Mouse (Mus musculus) hindbrain, embryonic 15.5 days (tissue): ENCODE results near the gene Nup50. TPM values are rescaled to one million over a fixed set of nuclear protein-coding genes. Genes with fewer than 3 reads are reported as not detected.
"Not testable (repeated sequence)": the region's sequence is repeated elsewhere in the genome, so short reads cannot be mapped to it uniquely, and the experiment has no call there.

ENCODE experiments used
- ATAC-seq: fragments of 200-750 bp; cut with Nextera tagmentation; 2 replicates; pipeline ENCODE4 v1.8.0; 2017; ENCODE audit warnings: low read depth, moderate number of reproducible peaks, moderate TSS enrichment; ENCODE audit not compliant: low FRiP score
- H3K27ac ChIP-seq: fragments of 300-500 bp; sonication (generic); replicated peaks from 2 replicates; pipeline ENCODE4 v1.5.1; 2015; ENCODE audit warnings: mild to moderate bottlenecking, inconsistent platforms
- H3K27me3 ChIP-seq: fragments of 300-500 bp; sonication (generic); 2 replicates; pipeline ENCODE4 v1.6.1; 2015; ENCODE audit warnings: control low read depth, inconsistent platforms
- H3K36me3 ChIP-seq: fragments of 300-500 bp; sonication (generic); 2 replicates; pipeline ENCODE4 v1.6.1; 2015; ENCODE audit warnings: control low read depth, inconsistent platforms
- H3K4me1 ChIP-seq: fragments of 300-500 bp; sonication (generic); replicated peaks from 2 replicates; pipeline ENCODE4 v1.6.1; 2015; ENCODE audit warnings: control low read depth, inconsistent platforms
- H3K4me2 ChIP-seq: fragments of 300-500 bp; sonication (generic); 2 replicates; pipeline ENCODE4 v1.6.1; 2015; ENCODE audit warnings: moderate library complexity, mild to moderate bottlenecking, inconsistent platforms
- H3K4me3 ChIP-seq: fragments of 300-500 bp; sonication (generic); 2 replicates; pipeline ENCODE4 v1.5.1; 2015; ENCODE audit warnings: mild to moderate bottlenecking, inconsistent platforms
- H3K9ac ChIP-seq: fragments of 300-500 bp; sonication (generic); 2 replicates; pipeline ENCODE4 v1.6.1; 2015; ENCODE audit warnings: inconsistent platforms
- H3K9me3 ChIP-seq: fragments of 300-500 bp; sonication (generic); 2 replicates; pipeline ENCODE4 v1.6.1; 2016; ENCODE audit warnings: control low read depth, inconsistent platforms
- WGBS: fragments of 180-500 bp; shearing (Covaris S2); methylation state at CpG from one replicate; pipeline ENCODE4 v1.1.7; 2015; 5-methylcytosine and 5-hydroxymethylcytosine counted together
- polyA plus RNA-seq: library from polyadenylated mRNA; unstranded; fragments of >200 nt; fragmentation: Nextera tagmentation; extraction: Ambion mirVana; gene quantifications from 2 replicates; pipeline ENCODE4 v1.2.1, GENCODE M21; 2015

The Nup50 gene
- 25.2 and 25.5 TPM in 2 replicates for polyA plus RNA-seq

DNA sequence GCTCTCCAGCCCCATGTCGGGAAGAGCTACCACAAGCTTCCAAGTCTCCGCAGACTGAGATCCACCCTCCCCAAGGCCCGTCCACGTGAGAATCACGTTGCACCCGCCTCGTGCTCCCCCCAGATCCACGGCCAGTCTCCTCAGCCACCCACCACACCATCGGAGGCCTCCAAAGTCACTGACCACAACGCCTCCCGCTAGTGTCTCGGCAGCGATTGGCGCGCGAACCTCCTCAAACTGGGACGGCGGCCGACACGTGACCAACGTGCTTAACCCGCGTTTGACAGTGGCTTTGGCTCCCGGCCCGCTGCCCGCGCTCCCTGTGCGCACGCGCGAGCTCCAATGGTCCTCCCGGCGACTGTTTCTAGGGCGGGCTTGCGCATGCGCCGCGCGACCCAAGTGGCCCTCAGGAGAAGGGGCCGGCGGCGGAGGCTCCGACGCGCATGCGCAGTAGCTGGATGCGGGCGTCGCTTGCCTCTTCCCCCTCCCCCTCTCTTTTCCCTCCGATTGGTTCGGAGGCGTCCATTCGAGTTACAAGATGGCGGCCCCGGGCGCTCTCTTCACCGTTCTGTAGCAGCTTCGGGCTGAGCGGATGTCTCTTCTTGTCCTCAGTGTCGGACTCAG lies at the start of gene Nup50:
Gene Nup50, plus strand, starts transcription at position 528 of the 624 bp plus-strand sequence.
- H3K4me2 ChIP-seq: peak within 1 kb of the TSS; percentile 97
- H3K36me3 ChIP-seq: peaks cover 8% of the 10 kb centered on the region
- peaks cover 35% of the 10 kb centered on the region for H3K4me1 ChIP-seq
- peak within 1 kb of the TSS; percentile 77 for H3K9ac ChIP-seq
- peak within 1 kb of the TSS; percentile 92 for H3K27ac ChIP-seq
- WGBS: under 1% methylated on average over 60 of the region's 60 CpGs
- H3K9me3 ChIP-seq: no peaks in the 10 kb centered on the region
- H3K4me3 ChIP-seq: peak within 1 kb of the TSS; percentile 74
- peak; percentile 93 for ATAC-seq
- H3K27me3 ChIP-seq: no peaks in the 10 kb centered on the region

DNA sequence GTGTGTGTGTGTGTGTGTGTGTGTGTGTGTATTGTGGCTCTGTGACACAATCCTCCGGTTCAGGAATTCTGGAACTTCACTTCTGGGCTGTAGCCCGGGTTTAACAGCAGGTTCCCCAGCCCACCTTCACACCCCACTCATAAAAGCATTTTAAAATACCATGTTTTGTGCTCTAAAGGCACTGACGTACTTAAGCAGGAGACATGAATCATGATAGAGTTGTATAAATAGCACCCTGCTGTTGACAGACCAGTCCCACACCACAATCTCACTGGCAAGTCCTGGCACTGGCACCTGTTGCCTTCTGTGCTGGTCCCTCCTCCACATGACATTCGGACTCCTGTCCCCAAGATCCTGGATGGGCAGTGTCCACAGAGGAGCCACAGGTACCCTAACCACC lies 49.3 kb upstream of the Nup50 start:
- ATAC-seq: no peak

GRCm38 (mm10) chr15:84877029-84877815 lies 46.0 kb upstream of the Nup50 start:
- ATAC-seq: no peak
- WGBS: 87% methylated on average over 12 of the region's 12 CpGs
- Histone ChIP-seq H3K4me2 (no peak overlapping the region), H3K9me3 (no peaks in the 10 kb centered on the region), H3K27ac (no peak overlapping the region), H3K4me1 (no peaks in the 10 kb centered on the region), H3K36me3 (no peaks in the 10 kb centered on the region), H3K4me3 (no peak overlapping the region), H3K9ac (no peak overlapping the region), H3K27me3 (no peaks in the 10 kb centered on the region)

More for the DNA sequence above, 49.3 kb upstream of the Nup50 start:
- Histone ChIP-seq H3K9me3 (no peaks in the 10 kb centered on the region), H3K36me3 (no peaks in the 10 kb centered on the region), H3K27ac (no peak overlapping the region), H3K4me3 (no peak overlapping the region), H3K4me1 (no peaks in the 10 kb centered on the region), H3K27me3 (no peaks in the 10 kb centered on the region), H3K9ac (no peak overlapping the region), H3K4me2 (no peak overlapping the region)
- 80% methylated on average over 4 of the region's 4 CpGs for WGBS

GRCm38 (mm10) chr15:84888066-84888465 lies 35.1 kb upstream of the Nup50 start:
- no peak overlapping the region for H3K4me3 ChIP-seq
- H3K36me3 ChIP-seq: no peaks in the 10 kb centered on the region
- H3K4me1 ChIP-seq: peaks cover 14% of the 10 kb centered on the region

DNA sequence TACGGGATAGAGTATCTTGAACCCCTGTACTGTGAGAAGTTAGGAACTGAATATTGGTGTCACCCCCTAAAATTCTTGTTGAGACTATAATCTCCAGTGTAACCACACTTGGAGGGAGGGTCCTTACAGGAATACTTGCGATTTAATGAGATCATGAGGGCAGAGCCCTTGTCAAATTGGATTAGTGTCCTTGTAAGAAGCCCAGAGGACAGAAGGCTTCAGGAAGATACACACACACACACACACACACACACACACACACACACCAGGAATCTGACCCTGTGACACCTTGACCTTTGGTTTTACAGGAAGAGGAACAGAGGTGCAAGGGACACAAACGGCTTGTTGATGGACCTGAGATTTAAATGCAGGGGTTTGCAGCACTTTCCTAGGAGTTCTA lies 32.0 kb upstream of the Nup50 start:
- H3K27ac ChIP-seq: no peak overlapping the region
- H3K36me3 ChIP-seq: no peaks in the 10 kb centered on the region
- no peak overlapping the region for H3K4me3 ChIP-seq
- ATAC-seq: no peak
- no peaks in the 10 kb centered on the region for H3K27me3 ChIP-seq
- H3K4me2 ChIP-seq: no peak overlapping the region
- 60% methylated on average over 3 of the region's 3 CpGs for WGBS
- peaks cover 14% of the 10 kb centered on the region for H3K4me1 ChIP-seq
- no peak overlapping the region for H3K9ac ChIP-seq
- no peaks in the 10 kb centered on the region for H3K9me3 ChIP-seq

More at GRCm38 (mm10) chr15:84888066-84888465, 35.1 kb upstream of the Nup50 start:
- no peaks in the 10 kb centered on the region for H3K27me3 ChIP-seq
- H3K9ac ChIP-seq: no peak overlapping the region
- 53% methylated on average over 12 of the region's 12 CpGs for WGBS
- H3K27ac ChIP-seq: no peak overlapping the region
- no peaks in the 10 kb centered on the region for H3K9me3 ChIP-seq
- no peak overlapping the region for H3K4me2 ChIP-seq
- no peak for ATAC-seq

DNA sequence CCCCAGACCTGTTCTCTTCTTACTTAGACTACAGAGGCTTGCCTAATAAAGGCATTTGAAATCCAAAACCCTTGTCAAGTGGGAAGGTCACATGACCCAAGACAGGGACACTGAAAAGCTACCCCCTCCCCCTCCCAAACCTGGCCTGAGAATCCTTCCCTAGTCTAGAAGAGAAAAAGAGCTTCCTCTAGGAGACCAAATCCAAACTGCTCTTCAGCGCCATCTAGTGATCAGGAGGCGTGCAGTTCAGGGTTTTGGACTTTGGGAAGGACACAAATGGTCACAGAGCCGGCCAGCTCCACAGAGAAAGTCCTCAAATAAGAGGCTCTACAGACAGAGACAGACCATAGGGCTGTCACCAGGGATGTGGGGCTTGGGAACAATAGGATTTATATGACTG lies 31.6 kb upstream of the Nup50 start:
- peak; percentile 54; the same call in 1 of the 2 replicates for ATAC-seq
- Histone ChIP-seq H3K4me3 (no peak overlapping the region), H3K9me3 (no peaks in the 10 kb centered on the region), H3K9ac (no peak overlapping the region), H3K27me3 (no peaks in the 10 kb centered on the region), H3K27ac (no peak overlapping the region), H3K4me1 (peaks cover 14% of the 10 kb centered on the region), H3K36me3 (no peaks in the 10 kb centered on the region), H3K4me2 (no peak overlapping the region)
- WGBS: 4% methylated on average over 3 of the region's 3 CpGs

DNA sequence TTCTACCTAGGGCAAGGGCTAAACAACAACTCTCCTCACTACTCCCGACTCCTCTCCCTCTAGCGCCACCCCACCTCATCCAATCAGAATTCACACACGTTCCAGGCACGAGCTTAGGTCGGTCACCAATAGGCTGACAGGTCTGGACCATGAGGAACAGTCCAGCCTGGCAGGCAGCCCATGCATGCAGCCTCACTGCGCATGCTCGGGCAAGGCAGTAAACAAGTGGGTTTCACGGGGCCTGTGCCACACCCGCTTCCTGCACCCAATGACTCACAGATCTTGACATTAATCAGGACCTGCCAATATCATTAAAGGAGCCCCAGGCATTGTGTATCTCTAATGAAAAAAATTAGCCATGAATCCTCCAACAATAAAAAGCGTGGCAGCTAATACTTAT lies 27.0 kb upstream of the Nup50 start:
- peaks cover 18% of the 10 kb centered on the region for H3K4me1 ChIP-seq
- 69% methylated on average over 10 of the region's 10 CpGs for WGBS
- not testable (repeated sequence) for H3K4me2 ChIP-seq, ATAC-seq, H3K9me3 ChIP-seq, H3K27me3 ChIP-seq, H3K9ac ChIP-seq, H3K27ac ChIP-seq, H3K4me3 ChIP-seq, H3K36me3 ChIP-seq

DNA sequence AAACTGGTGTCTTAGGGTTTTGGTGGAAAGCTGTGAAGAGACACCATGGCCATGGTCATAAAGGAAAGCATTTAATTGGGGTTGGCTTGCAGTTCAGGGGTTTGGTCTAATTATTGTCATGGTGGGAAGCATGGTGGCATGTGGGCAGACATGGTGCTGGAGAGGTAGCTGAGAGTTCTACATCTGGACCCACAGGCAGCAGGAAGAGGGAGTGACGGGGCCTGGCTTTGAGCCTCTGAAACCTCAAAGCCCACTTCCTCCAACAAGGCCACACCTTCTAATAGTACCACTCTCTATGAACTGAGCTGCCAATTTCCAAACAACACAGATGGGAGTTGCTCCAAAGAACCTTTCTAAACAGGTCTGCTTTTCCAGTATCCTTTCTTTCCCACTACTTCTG lies 26.5 kb upstream of the Nup50 start:
- Histone ChIP-seq H3K9ac (no peak overlapping the region), H3K27ac (no peak overlapping the region), H3K9me3 (no peaks in the 10 kb centered on the region), H3K4me1 (peaks cover 15% of the 10 kb centered on the region), H3K27me3 (no peaks in the 10 kb centered on the region), H3K4me3 (no peak overlapping the region), H3K36me3 (no peaks in the 10 kb centered on the region), H3K4me2 (no peak overlapping the region)
- no peak for ATAC-seq
- 96% methylated on average over 1 of the region's 1 CpGs for WGBS

DNA sequence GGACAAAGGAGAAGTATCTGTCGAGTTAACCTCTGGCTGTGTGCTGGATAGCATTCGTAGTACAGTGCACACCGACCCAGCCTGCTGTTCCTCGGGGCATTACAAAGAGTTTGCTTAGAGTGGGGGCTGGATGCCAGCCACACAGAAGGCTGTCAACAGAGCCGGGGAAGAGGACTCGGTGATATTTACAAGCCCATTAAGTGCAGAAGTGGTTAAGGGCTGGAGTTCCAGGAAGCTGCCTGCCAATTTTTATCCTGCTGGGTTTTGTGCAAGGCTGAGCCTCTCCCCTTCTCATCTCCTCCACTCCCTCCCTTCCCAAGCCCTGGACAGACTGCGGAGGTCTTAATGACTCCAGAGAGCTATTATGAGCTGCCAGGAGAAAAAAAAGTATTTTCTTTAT lies 25.1 kb upstream of the Nup50 start:
- H3K36me3 ChIP-seq: no peaks in the 10 kb centered on the region
- no peaks in the 10 kb centered on the region for H3K9me3 ChIP-seq
- peaks cover 15% of the 10 kb centered on the region for H3K4me1 ChIP-seq
- ATAC-seq: peak; percentile 81; the same call in 1 of the 2 replicates
- H3K9ac ChIP-seq: no peak overlapping the region
- H3K27ac ChIP-seq: peak overlapping the region; percentile 29; the same call in 1 of the 2 replicates
- no peaks in the 10 kb centered on the region for H3K27me3 ChIP-seq
- WGBS: 21% methylated on average over 7 of the region's 7 CpGs
- H3K4me2 ChIP-seq: peak overlapping the region; percentile 24
- no peak overlapping the region for H3K4me3 ChIP-seq

DNA sequence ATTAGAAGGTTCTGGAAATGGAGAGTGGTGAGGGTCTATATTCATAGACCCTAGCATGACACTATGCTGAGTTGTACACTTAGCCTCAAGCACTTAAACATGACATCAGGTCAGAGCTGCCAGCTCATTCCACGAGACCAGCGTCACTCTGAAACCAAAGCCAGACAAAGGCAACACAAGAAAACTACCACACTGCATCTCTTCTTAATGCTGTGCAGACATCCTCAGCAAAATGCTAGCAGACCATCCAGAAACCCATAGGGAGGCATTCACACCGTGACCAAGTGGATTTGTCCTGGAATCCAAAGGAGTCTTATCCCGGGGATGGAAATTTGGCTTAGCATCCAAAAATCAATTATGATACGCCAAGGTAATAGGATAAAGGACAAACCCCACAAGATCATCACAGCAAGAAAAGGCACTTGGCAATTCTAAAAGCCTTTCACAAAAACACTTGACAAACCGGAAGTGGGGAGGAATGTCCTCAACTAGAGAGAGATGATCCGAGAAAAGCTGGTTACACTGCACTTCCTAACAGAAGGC lies 19.3 kb upstream of the Nup50 start:
- Histone ChIP-seq H3K36me3 (no peaks in the 10 kb centered on the region), H3K27me3 (no peaks in the 10 kb centered on the region), H3K9ac (no peak overlapping the region), H3K4me1 (peaks cover under 1% of the 10 kb centered on the region), H3K9me3 (no peaks in the 10 kb centered on the region), H3K4me2 (no peak overlapping the region), H3K4me3 (no peak overlapping the region), H3K27ac (no peak overlapping the region)
- no peak for ATAC-seq
- WGBS: 56% methylated on average over 7 of the region's 7 CpGs

- ATAC-seq: no peak
- H3K27me3 ChIP-seq: no peaks in the 10 kb centered on the region
These were observed 10.0 kb upstream of the Nup50 start for GRCm38 (mm10) chr15:84913201-84913600.

DNA sequence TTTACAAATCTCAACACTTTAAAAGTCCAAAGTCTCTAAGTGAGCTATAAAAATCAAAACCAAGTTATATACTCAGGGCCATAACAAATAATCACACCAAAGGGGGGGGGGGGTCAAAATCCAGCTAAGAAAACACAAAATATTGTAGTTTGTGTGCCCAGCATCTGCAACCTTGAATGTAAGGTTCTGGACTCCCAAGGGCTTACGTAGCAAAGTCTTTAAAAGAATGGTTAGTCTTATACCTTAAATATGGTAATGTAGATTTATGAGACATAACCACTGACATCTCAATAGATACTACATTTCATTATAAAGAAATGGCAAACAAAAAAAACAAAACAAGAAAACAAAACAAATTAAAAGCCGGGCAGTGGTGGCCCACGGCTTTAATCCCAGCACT lies 3.3 kb upstream of the Nup50 start, which contains the start of gene Gm29666:
Gene Gm29666, minus strand, starts transcription at position 101 of the 400 bp plus-strand sequence.
- H3K4me3 ChIP-seq: no peak within 1 kb of the TSS
- ATAC-seq: no peak
- H3K4me1 ChIP-seq: peaks cover 20% of the 10 kb centered on the region
- WGBS: 89% methylated on average over 3 of the region's 3 CpGs
- H3K9me3 ChIP-seq: no peaks in the 10 kb centered on the region
- no peak within 1 kb of the TSS for H3K9ac ChIP-seq
- H3K27me3 ChIP-seq: no peaks in the 10 kb centered on the region
- no peaks in the 10 kb centered on the region for H3K36me3 ChIP-seq
- no peak within 1 kb of the TSS for H3K27ac ChIP-seq
- H3K4me2 ChIP-seq: no peak within 1 kb of the TSS

More at GRCm38 (mm10) chr15:84913201-84913600, 10.0 kb upstream of the Nup50 start:
- Histone ChIP-seq H3K9ac (no peak overlapping the region), H3K9me3 (no peaks in the 10 kb centered on the region), H3K4me1 (no peaks in the 10 kb centered on the region), H3K4me3 (no peak overlapping the region), H3K27ac (no peak overlapping the region), H3K4me2 (no peak overlapping the region), H3K36me3 (no peaks in the 10 kb centered on the region)
- 60% methylated on average over 3 of the region's 3 CpGs for WGBS
